Mouse (Mus musculus) c-Kit-negative CD71-positive TER-119-positive erythroid progenitor cells, embryonic 14.5 days (primary cell): Measurements from ENCODE around the gene Pip4k2c.
"Not testable (repeated sequence)": the region's sequence is repeated elsewhere in the genome, so short reads cannot be mapped to it uniquely, and the experiment has no call there.

Experiments
- DNase-seq: peaks from one replicate; pipeline ENCODE4 v3.0.0-alpha.2; 2013; ENCODE audit warnings: low read depth, low spot score

The Pip4k2c gene

DNA sequence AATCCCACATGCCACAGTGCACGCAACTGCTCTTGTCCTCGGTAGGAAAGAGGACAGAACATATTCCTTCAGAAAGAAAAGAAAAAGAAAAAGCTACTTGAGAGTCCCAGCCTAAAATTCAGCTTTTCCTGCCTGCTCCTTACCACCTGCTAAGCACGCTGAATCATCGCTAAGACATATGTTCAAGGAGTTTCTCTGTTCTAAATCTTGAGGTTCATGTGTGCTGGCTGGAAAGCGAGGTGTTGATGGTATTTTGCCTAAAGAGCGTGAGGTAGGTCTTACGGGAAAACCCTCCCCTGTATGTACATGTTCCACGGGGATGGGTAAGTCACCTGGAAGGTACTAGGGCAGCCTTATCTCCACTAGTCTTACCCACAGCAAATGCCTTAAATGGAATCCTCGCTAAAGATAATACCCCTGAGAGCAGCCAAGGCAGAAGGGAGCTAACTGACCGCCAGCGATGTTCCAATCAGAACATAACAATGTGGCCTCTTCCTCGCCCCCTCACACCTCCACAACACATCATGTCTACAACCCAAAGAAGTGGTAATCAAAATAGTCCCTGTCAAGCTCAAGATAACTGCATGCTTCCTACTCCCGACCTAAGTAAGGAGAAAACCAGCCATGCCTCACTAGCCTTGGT is 1.3 kb downstream of the Pip4k2c start:
- DNase-seq, result no peak

DNA sequence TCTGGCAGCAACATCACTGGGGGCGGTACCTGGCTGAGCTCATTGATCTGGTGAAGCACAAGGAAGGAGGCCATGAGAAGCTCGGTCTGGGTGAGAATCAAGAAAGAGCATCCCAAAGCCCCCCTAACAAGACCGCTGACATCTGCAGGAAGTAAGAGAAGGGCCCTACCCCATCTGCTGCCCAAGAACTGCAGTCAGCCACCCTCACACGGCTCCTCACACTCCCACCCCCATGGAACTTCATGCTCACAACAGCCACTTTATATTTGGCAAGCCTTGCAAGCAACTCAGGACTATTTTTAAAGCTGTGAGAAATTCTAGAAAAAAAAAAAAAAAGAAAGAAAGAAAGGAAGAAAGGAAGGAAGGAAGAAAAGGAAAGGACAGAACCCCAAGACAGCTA is 2.5 kb downstream of the Pip4k2c start:
- DNase-seq, result no peak

GRCm38 (mm10) chr10:127205373-127205772 is 6.0 kb downstream of the Pip4k2c start:
- DNase-seq, result peak; percentile 78

DNA sequence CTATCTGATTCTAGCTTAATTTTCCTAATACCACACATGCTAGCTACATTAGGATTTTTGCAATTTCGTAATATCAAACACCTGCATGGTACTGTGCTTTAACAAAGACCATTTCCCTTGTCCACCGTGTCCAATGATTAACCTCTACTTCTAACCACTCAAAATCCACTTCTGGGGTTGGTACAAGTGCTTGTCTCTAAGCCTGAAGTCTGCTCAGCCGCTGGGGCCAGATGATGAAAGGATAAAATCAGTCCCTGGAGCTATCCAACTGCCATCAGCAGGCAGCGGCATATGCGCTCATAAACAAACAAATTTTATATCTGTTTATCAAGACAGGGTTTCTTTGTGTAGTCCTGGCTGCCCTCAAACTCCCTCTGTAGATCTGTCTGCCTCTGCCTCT is 6.8 kb downstream of the Pip4k2c start:
- DNase-seq, result no peak

DNA sequence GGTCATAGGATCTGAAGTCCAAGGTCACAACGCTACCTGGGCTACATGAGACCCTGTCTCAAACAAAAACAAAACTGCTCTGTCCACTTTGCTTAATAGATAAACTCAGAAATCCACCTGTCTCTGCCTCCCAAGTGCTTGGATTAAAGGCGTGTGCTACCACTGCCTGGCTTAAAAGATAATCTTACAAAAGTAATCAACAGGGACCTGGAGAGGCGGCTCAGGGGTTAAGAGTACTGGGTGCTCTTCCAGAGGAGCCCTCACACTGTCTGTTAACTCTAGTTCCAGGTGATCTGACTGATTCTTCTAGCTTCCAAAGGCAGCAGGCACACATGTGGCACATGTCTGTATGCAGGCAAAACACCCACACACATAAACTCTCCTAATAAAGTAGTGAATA is 8.3 kb downstream of the Pip4k2c start:
- no peak for DNase-seq

GRCm38 (mm10) chr10:127200279-127200678 is 11.1 kb downstream of the Pip4k2c start:
- DNase-seq, result no peak

- no peak for DNase-seq
These were observed 11.9 kb downstream of the Pip4k2c start for GRCm38 (mm10) chr10:127199474-127199873.

GRCm38 (mm10) chr10:127199068-127199467 is 12.3 kb downstream of the Pip4k2c start:
- DNase-seq, result no peak

DNA sequence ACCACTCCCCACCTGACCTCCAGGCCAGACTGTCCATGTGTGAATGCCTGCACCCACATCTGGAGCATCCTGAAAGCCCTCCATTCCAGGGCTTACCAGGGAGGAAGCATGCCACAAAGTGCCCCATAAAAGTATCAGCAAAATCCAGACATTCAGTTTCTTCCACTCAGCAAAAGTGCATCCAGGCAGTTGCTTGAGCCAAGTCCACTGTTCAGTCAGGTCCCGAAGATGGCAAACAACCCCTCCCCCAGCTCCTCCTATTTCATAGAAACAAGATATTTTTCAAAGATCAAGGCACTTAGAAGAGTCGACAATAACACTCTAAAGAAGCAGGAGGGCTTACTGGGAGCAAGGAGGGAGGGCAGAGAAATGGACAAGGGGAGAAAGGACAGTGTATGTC is 12.9 kb downstream of the Pip4k2c start:
- DNase-seq, result no peak

DNA sequence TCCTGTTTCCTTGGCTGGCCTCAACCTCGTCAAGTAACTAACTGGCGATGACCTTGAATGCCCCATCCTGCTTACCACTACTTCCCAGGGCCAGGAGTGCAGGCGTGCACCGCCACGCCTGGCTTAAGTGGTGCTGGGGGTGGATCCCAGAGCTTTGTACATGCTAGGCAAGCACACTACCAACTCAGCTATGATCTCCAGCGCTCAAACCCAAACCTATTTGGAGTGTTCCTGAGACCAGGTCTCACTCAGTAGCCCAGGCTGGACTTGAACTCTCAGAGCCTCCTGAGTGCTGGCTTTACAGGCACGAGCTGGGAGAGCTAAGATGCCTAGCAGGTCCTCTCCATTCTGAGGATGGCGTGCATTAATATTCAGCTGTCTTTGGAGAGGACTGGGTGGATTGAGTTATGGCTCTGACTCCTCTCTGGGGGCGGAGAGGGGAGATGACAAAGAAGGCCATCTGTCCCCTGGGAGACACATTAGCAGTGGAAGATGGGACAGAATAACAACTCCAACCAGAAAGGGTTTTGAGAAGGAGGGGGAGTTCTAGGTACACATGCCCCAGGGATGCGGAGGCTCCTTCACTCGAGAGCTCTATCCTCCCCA is 13.8 kb downstream of the Pip4k2c start:
- DNase-seq, result no peak

DNA sequence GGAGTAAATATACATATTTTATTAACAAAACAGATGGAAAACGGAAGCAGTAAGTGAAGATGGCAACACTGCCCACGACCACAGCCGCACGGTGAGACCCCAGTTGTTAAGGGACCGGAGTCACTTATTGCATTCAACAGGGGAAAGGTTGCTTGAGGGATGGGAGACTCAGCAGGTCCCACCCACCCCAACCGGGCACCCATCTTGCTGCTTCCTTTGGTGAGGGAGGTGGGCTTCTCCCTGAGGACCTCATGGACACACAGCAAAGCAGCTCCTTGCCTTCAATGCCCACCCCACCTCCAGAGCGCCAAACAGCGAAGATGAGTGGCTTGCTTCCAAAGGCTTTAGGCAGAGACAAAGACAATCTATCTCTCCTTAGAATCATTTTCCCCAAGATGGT is 14.3 kb downstream of the Pip4k2c start:
- no peak for DNase-seq

DNA sequence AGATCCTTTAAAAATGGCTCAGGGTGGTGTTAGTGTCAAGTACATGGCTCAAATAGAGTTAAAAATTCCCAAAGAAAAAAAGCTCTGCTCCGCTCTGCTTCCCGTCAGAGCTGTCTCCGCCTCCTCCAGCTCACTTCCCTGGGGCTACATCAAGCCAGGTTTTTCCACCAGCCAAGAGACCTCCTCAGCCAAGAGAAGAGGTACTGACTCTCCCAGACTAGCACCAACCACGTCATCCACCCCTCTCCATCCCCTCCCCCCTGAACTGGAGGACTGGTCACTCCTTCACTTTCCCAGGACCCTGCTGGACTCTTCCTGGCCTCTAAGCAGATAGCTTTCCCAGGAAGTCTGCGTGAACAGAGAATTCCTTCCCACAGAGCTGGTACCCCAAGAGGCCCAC is 15.0 kb downstream of the Pip4k2c start:
- no peak for DNase-seq

GRCm38 (mm10) chr10:127195328-127196129 is 15.9 kb downstream of the Pip4k2c start, which contains the start of gene Dtx3:
Gene Dtx3 (minus strand): TSS chr10:127195728.
- no peak for DNase-seq

DNA sequence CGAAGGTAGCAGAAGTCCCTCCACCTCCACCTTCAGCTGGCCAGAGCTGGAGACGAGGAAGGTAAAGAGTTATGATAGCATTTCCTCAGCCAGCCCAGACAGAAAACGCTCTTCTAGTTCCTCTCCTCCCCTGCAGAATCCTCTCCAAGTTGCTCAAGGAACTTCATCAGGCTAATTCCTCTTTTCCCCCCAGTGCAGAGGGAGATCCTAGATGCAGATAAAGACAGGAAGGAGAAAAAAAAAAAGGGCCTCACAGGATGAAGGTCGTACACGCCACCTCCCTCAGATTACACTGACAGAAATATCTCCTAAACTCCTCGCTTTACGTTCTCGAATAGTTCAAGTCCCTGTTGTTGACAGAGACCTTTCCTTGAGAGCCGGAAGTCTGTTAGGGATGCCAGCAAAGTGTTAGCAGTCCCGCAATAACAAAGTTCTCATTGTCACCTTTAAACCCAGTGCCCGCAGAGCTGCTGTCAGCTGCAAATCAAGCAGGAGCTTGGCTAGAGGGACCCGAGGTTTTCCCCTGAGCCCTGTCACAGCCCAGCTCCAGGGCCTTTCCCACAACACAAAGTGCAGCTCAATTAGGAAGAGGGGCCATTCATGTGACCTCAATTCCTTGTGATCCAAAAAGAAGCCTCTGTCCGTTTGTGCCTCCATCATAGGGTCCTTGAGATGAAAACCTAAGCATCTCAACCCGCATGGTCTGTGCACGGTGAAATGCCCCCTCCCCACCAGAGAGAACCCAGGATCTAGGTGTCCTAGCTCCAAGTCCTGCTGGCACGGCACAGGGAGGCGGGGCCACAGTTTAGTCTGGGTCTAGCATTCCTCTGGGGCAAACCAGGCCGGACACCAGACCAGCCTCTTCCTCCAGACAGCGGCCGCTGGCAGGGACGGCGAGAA is 16.7 kb downstream of the Pip4k2c start:
- no peak for DNase-seq

DNA sequence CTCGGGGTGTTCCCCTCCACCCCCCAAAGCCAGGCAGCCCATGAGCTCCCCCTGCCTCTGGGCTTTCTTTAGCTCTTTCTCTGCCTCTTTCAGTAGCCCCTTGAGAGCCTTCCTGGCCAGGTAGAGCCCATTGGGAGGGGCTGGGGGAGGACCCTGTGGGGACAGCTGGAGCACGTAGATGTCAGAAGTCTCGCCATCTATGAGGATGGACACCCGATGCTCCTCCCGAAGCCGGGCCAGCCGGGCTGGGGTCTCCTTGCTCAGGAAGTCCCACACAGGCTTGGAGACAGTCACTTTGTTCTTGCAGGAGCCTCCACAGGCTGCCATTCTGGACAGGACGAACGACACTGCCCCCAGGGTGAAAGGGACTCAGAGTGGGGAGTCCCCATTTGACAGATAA is 18.4 kb downstream of the Pip4k2c start:
- DNase-seq, result no peak

DNA sequence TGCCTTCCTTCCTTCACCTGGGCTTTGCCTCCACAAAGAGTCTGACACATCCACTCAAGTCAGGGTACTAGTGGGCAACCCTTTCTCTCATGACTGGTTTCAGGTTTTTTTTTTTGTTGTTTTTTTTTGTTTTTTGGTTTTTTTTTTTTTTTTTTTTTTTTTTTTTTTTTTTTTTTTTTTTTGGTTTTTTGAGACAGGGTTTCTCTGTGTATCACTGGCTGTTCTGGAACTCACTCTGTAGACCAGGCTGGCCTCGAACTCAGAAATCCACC is 19.4 kb downstream of the Pip4k2c start:
- DNase-seq, result not testable (repeated sequence)

GRCm38 (mm10) chr10:127191191-127192056 is 20.0 kb downstream of the Pip4k2c start:
- no peak for DNase-seq

DNA sequence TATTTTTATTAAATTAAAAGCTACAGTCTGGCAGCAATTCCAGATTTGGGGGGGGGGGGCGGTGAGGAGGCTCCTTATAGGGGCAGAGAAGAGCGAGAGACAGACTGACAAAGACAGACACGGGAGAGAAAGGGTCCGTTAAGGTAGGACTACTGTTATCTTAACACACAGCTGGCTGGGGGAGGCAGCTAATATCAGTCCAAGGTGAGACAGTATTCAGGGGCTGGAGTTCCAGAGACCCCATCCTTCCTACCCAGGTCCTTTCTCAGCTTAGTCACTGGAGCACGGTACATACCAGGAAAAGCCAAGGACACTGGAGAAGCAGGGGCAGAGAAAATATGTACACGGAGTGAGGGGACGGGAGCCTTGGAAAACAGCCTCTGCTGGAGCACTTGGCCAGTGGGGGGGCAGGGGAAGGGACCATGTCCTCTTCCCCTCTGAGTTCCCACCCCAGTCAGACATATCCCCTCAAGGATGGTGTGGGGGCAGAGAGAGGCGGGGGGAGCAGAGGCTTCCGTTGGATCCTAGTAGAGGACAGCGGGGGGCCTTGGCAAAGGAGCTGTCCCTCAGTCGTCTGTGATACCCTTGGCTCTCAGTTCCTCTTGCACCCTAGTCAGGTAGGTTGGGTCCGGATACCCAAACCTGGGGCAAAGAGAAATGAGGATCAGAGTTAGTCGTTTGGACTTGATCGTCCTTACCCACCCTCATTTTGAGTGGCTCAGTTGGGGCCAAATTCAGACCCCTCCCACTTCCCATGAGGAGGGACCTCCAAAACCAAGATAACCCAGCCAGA is 20.8 kb downstream of the Pip4k2c start:
- no peak for DNase-seq

DNA sequence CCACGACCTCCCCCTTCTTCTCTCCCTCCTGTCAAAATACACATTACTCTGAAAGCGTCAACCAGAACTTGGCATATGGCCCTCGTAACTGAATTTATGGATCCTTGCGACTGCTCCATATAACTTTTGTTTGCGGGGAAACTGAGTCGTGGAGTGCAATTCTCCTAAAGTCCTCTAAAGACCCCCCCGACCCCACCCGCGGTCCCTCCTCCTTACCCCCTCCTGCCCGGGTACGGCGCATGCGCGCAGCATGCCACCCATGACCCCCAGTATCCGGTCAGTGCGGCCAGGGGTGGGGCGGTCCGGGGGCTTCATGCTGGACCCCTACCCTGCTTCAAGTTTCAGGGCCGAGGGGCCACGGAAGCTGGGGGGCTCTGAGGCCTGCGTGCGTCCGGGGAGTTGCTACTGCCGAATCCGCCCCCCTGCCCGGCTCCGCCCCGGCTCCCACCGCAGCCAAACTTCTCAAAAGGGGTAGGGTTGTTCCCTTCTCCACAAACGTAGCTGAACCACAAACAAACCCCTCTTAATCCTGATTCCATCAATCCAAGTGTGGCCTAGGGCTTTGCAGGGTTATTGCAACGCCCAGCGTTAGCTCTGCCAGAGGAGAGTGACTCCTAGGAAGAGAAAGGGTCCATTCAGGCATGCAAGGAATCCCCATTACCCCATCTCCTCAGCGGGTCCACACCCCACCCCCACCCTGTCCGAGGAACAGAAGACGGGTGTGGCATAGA is 21.6 kb downstream of the Pip4k2c start, which contains the start of gene Arhgef25:
TSS of gene Arhgef25 (minus strand) at position 433 of the 731 bp plus-strand sequence.
- no peak for DNase-seq
